Mouse (Mus musculus): Measurements from ENCODE around the gene Selenom.

DNA sequence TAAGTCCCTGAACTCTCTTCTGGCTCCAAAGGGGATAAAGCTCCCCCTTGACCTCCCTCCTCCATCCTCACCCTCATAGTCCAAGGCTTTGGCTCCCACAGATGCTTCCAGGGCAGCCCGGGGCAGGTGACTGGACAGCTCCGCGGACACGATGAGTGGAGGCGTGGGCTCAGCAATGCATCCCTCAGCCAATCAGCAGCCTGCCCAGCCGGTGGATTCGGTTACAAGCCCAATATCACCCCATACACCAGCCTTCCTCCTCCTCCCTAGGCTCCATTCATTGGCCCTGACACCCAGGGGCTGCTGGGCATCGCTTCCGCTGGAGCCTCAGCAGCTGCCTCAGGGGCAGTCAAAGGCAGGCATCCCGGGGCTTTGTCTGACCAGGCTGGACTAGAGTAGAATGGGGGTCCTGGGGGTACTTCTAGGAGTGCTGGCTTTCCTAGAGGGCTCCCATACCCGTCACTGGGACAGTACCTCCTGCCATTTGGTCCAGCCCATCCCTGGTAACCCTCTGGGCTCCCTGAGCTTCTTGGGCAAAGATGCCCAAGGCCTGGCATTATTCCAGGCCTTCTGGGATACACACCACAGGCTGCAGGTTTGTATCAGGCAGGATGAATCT is 26.4 kb upstream of the Selenom start, which contains the start of gene Pla2g3:
- no peak for TF ChIP-seq POLR2A (IDR thresholded peaks at IDR 0.05; ENCODE audit: control insufficient read depth, low read depth, low read length)
- no peak for TF ChIP-seq CTCF (IDR thresholded peaks at IDR 0.05; ENCODE audit: control insufficient read depth, insufficient read depth, insufficient replicate concordance, low read depth, low read length)

All from testis, adult 2 months (tissue).